Comparison of ENCODE assay signal across 12 mouse cellular contexts in the genomic region with DNA sequence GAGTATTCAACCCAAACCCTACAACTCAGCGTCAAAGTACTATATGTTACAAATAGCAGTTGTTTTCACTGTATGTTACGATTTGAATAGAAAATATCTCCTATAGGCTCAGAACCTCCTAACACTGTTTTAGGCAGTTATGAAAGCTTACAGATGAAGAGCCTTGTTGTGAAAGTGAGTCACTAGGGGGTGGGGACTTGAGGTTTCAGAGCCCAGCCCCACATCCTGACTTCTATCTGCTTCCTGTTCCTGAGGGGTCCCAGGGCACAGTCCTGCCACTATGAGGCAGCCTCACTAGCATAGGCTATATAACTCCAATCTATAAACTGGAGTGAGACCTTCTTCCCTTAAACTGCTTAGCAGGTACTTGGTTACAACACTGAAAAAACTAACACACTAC. TPM values are rescaled to one million over a fixed set of nuclear protein-coding genes. Genes with fewer than 3 reads are reported as not detected.
A peak's percentile ranks its signal among the peaks of the same experiment; 100 is the strongest.
DNase-seq lines count a peak whose midpoint lies in the region; ATAC-seq and TF ChIP-seq lines count a peak whose summit lies in the region.
"Had no signal": no experiment of that assay in that cellular context is flagged by ENCODE, and none has a peak within 500 bp of the region (broad histone marks: within the 10 kb centered on the region; RNA-seq: fewer than 3 reads in every experiment).

No protein-coding gene starts in this region.

- no peak for TF ChIP-seq CTCF in layer of hippocampus, adult 2 months (conservative IDR thresholded peaks at IDR 0.05)

- ATAC-seq in granulocyte monocyte progenitor cell, adult 5-6 weeks (replicated peaks; ENCODE audit: poor library complexity, severe bottlenecking) = peak; percentile 92
- peak; percentile 59 for ATAC-seq in megakaryocyte-erythroid progenitor cell, adult 5-6 weeks (replicated peaks; ENCODE audit: low FRiP score, low TSS enrichment, poor library complexity, severe bottlenecking)
- no peak for ATAC-seq in cerebellum, adult (ENCODE audit: insufficient number of reproducible peaks, low FRiP score, low TSS enrichment)

- H3K4me3 ChIP-seq in layer of hippocampus, adult 2 months = no peak overlapping the region
- H3K4me3 ChIP-seq: embryonic facial prominence, embryonic 13.5 days; limb, embryonic 15.5 days had no signal

- DNase-seq in 416B (ENCODE audit: low read depth) = peak; percentile 96
- DNase-seq in CD8-positive naive resting alpha-beta T cell, adult 2 months (ENCODE audit: low read depth in 2 of 2, low spot score in 2 of 2) = peak; percentile 50 to 62
- DNase-seq in left cerebral cortex, postnatal 4 days = no peak
- DNase-seq in c-Kit-positive CD71-positive TER-119-positive erythroid progenitor cells, embryonic 14.5 days (ENCODE audit: low spot score) = no peak
- no peak for DNase-seq in layer of hippocampus, adult 2 months (ENCODE audit: low spot score in 2 of 2)
- DNase-seq: adrenal gland, adult 8-10 months; gastrocnemius, postnatal 36 days had no signal

- no peak overlapping the region for H3K27ac ChIP-seq in layer of hippocampus, adult 2 months
- H3K27ac ChIP-seq: embryonic facial prominence, embryonic 13.5 days; limb, embryonic 15.5 days had no signal

- intact Hi-C loops in left cerebral cortex, postnatal 4 days (cut with DNase I) = no loop called here

RNA-seq across cellular contexts. Expression of a gene that starts 1.8 kb away (rescaled TPM):
- 39.9 and 44.1 TPM in 2 replicates for total RNA-seq in granulocyte monocyte progenitor cell, adult 5-6 weeks (2014; fragmentation: Nextera tagmentation)
- total RNA-seq in granulocyte monocyte progenitor cell, adult 5-6 weeks (2017) = 35.2 and 45.1 TPM in 2 replicates
- total RNA-seq in megakaryocyte-erythroid progenitor cell, adult 5-6 weeks (2014; fragmentation: Nextera tagmentation) = 28.3 and 40.8 TPM in 2 replicates
- total RNA-seq in megakaryocyte-erythroid progenitor cell, adult 5-6 weeks (2017) = 24.5 and 49.4 TPM in 2 replicates
- 10 to 100 TPM; 62.9 to 66.2 TPM for total RNA-seq in left cerebral cortex, postnatal 4 days (2021)
- total RNA-seq in layer of hippocampus, adult 2 months (2021) = 10 to 100 TPM; 41.2 to 44.1 TPM

RNA-seq across cellular contexts. Expression of a gene that starts 1.9 kb away (rescaled TPM):
- not detected in 2 replicates for total RNA-seq in granulocyte monocyte progenitor cell, adult 5-6 weeks (2014; fragmentation: Nextera tagmentation)
- total RNA-seq in granulocyte monocyte progenitor cell, adult 5-6 weeks (2017) = not detected in 2 replicates
- not detected in 2 replicates for total RNA-seq in megakaryocyte-erythroid progenitor cell, adult 5-6 weeks (2014; fragmentation: Nextera tagmentation)
- total RNA-seq in megakaryocyte-erythroid progenitor cell, adult 5-6 weeks (2017) = 0.30 TPM in 1 of 2 replicates, not detected in the other
- total RNA-seq in left cerebral cortex, postnatal 4 days (2021) = under 1 TPM; 0.20 to 0.28 TPM
- under 1 TPM in 1 of 2 experiments, not detected in 1; 0.33 TPM for total RNA-seq in layer of hippocampus, adult 2 months (2021)
- total RNA-seq: gastrocnemius, postnatal 36 days had no signal

RNA-seq across cellular contexts. Expression of a gene that starts 24.5 kb away (rescaled TPM):
- total RNA-seq in granulocyte monocyte progenitor cell, adult 5-6 weeks (2014; fragmentation: Nextera tagmentation) = 1.7 TPM in 1 of 2 replicates, not detected in the other
- 1.6 TPM in 1 of 2 replicates, not detected in the other for total RNA-seq in granulocyte monocyte progenitor cell, adult 5-6 weeks (2017)
- total RNA-seq in megakaryocyte-erythroid progenitor cell, adult 5-6 weeks (2014; fragmentation: Nextera tagmentation) = 1.1 and 2.0 TPM in 2 replicates
- total RNA-seq in megakaryocyte-erythroid progenitor cell, adult 5-6 weeks (2017) = 1.4 TPM in 1 of 2 replicates, not detected in the other
- 1 to 10 TPM; 1.0 to 1.2 TPM for total RNA-seq in left cerebral cortex, postnatal 4 days (2021)
- total RNA-seq in layer of hippocampus, adult 2 months (2021) = under 1 TPM; 0.61 TPM

Comparison
In these comparisons a context has a peak if more than half of its experiments do, and no peak if none do; other contexts are left out.
1. DNase-seq: peak in 416B (single experiment) and CD8-positive naive resting alpha-beta T cell, adult 2 months (2 of 2); none in left cerebral cortex, postnatal 4 days (single experiment), c-Kit-positive CD71-positive TER-119-positive erythroid progenitor cells, embryonic 14.5 days (single experiment) and layer of hippocampus, adult 2 months (0 of 2).